Mouse (Mus musculus): Measurements from ENCODE around the gene Frmd4b. TPM values are rescaled to one million over a fixed set of nuclear protein-coding genes. Genes with fewer than 3 reads are reported as not detected.

Frmd4b gene
- polyA plus RNA-seq, 1 experiment from 2014 or later, result 10.6 TPM

DNA sequence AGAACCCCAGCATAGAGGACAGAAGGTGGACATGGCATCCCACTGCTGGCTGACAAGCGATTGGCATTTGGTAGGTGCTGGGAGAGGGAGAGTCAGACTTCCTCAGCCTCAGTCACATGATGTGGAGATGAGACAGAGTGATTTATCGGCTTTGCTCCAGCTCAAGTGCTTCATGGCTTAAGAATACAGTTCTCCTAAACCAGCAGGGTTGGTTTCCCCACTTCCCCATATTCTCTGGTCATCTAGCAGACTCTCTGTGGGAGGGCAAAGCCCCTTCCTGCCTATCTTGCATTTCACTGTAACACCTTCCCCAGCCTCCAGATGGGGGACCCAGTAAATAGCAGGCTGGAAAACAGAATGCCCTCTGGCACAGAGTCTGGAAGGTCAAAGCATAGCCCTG, 160.1 kb downstream of the Frmd4b start:
- Histone ChIP-seq H3K4me1 (ENCODE audit: control insufficient read depth, insufficient read depth, low read length) (no peaks in the 10 kb centered on the region), H3K4me3 (ENCODE audit: low read length) (no peak overlapping the region), H3K27me3 (replicated peaks; ENCODE audit: control insufficient read depth, insufficient read depth, low read length) (no peaks in the 10 kb centered on the region), H3K9me3 (ENCODE audit: control insufficient read depth, low read length) (no peaks in the 10 kb centered on the region), H3K27ac (ENCODE audit: low read length) (no peak overlapping the region), H3K9ac (ENCODE audit: low read depth, low read length) (no peak overlapping the region), H3K36me3 (ENCODE audit: control insufficient read depth, insufficient read depth, low read length) (no peaks in the 10 kb centered on the region), H3K4me2 (ENCODE audit: low read depth, low read length) (no peak overlapping the region)
- no peak for ATAC-seq
- 62% methylated on average over 2 of the region's 2 CpGs for WGBS

DNA sequence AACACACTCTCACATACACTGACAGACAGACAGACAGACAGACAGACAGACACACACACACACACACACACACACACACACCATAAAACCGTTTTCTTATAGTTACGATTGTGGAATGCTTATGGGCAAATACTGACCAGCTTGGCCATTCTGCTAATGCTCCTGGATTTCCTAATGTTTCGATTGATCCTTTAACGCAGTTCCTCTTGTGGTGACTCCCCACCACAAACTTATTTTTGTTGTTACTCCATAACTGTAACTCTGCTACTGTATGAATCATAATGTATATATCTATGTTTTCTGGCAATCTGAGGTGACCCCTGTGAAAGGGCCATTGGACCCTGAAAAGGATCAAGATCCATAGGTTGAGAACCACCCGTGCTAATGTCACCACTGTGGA, 165.1 kb downstream of the Frmd4b start:
- Histone ChIP-seq H3K9ac (ENCODE audit: low read depth, low read length) (no peak overlapping the region), H3K9me3 (ENCODE audit: control insufficient read depth, low read length) (no peaks in the 10 kb centered on the region), H3K27ac (ENCODE audit: low read length) (no peak overlapping the region), H3K27me3 (replicated peaks; ENCODE audit: control insufficient read depth, insufficient read depth, low read length) (no peaks in the 10 kb centered on the region), H3K36me3 (ENCODE audit: control insufficient read depth, insufficient read depth, low read length) (no peaks in the 10 kb centered on the region), H3K4me2 (ENCODE audit: low read depth, low read length) (no peak overlapping the region), H3K4me3 (ENCODE audit: low read length) (no peak overlapping the region), H3K4me1 (ENCODE audit: control insufficient read depth, insufficient read depth, low read length) (no peaks in the 10 kb centered on the region)
- 88% methylated on average over 5 of the region's 5 CpGs for WGBS
- no peak for ATAC-seq

DNA sequence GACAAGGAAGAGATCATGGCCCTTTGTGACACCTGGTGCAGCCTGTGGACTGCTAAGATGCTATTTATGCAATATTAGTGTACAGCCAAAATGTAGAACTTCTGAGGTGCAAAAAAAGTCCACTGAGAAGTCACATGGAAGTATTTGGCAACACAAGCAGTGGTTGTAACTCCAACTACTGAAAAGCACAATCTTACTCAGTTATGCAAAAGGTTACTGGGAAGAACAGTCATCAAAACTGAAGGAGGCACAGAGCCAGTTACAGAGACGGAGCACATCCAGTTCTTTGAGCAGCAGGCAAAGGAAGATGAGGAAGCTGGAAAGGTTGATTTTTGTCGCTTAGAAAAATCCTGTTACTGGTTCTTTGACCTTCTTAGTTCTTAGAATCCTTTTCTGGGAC, 167.5 kb downstream of the Frmd4b start:
- WGBS, result 86% methylated on average over 2 of the region's 2 CpGs
- Histone ChIP-seq H3K4me3 (ENCODE audit: low read length) (no peak overlapping the region), H3K27ac (ENCODE audit: low read length) (no peak overlapping the region), H3K4me2 (ENCODE audit: low read depth, low read length) (no peak overlapping the region), H3K36me3 (ENCODE audit: control insufficient read depth, insufficient read depth, low read length) (no peaks in the 10 kb centered on the region), H3K4me1 (ENCODE audit: control insufficient read depth, insufficient read depth, low read length) (no peaks in the 10 kb centered on the region), H3K27me3 (replicated peaks; ENCODE audit: control insufficient read depth, insufficient read depth, low read length) (no peaks in the 10 kb centered on the region), H3K9ac (ENCODE audit: low read depth, low read length) (no peak overlapping the region), H3K9me3 (ENCODE audit: control insufficient read depth, low read length) (no peaks in the 10 kb centered on the region)
- no peak for ATAC-seq

DNA sequence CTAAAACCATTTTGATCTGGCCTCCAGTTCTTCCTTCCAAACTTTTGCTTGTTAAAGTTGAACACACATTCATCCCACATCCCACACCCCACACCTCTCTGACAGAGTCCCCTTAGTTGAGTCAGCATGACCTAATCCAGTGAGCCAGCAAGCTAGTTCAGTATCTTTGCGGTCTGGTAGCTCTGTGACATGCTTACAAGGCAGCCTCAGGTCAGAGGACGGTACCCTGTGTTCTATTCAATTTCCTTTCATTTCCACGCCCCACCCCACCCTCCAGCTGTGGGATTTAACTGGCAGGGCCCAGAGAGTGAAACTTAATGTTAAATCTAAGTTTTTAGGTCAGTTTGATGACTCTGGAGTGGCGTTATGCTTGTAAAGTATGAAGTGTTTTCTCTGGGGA, 170.3 kb downstream of the Frmd4b start:
- H3K4me2 ChIP-seq (ENCODE audit: low read depth, low read length), result no peak overlapping the region
- no peaks in the 10 kb centered on the region for H3K4me1 ChIP-seq (ENCODE audit: control insufficient read depth, insufficient read depth, low read length)
- H3K27ac ChIP-seq (ENCODE audit: low read length), result no peak overlapping the region
- no peaks in the 10 kb centered on the region for H3K9me3 ChIP-seq (ENCODE audit: control insufficient read depth, low read length)
- no peak overlapping the region for H3K4me3 ChIP-seq (ENCODE audit: low read length)
- 61% methylated on average over 4 of the region's 4 CpGs for WGBS
- no peak overlapping the region for H3K9ac ChIP-seq (ENCODE audit: low read depth, low read length)
- ATAC-seq, result no peak
- H3K36me3 ChIP-seq (ENCODE audit: control insufficient read depth, insufficient read depth, low read length), result no peaks in the 10 kb centered on the region
- no peaks in the 10 kb centered on the region for H3K27me3 ChIP-seq (replicated peaks; ENCODE audit: control insufficient read depth, insufficient read depth, low read length)

DNA sequence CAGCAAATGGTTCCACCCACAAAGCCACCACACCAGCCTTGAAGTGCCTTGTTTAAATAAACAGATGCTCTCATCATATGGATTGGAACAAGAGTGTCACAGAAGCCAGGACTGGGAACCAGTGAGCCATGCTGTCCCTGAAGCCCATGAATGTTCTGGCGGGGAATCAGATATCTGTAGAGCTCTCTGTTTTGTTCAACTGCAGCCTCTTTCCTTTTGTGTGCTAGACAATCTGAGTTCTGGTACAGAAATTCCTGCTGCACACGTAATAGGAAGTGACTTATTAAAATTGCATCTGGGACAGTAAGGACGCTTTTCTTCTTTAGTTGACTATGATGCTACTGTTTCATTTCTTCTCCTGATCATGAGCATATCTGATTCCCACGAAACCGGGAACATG, 173.2 kb downstream of the Frmd4b start:
- no peak overlapping the region for H3K4me3 ChIP-seq (ENCODE audit: low read length)
- ATAC-seq, result no peak
- H3K4me2 ChIP-seq (ENCODE audit: low read depth, low read length), result no peak overlapping the region
- no peak overlapping the region for H3K9ac ChIP-seq (ENCODE audit: low read depth, low read length)
- no peaks in the 10 kb centered on the region for H3K36me3 ChIP-seq (ENCODE audit: control insufficient read depth, insufficient read depth, low read length)
- H3K4me1 ChIP-seq (ENCODE audit: control insufficient read depth, insufficient read depth, low read length), result 0 out of 2 replicates have a peak, but pooled peaks cover 3% of the 10 kb centered on the region
- no peaks in the 10 kb centered on the region for H3K27me3 ChIP-seq (replicated peaks; ENCODE audit: control insufficient read depth, insufficient read depth, low read length)
- no peak overlapping the region for H3K27ac ChIP-seq (ENCODE audit: low read length)
- no peaks in the 10 kb centered on the region for H3K9me3 ChIP-seq (ENCODE audit: control insufficient read depth, low read length)
- 78% methylated on average over 5 of the region's 5 CpGs for WGBS

DNA sequence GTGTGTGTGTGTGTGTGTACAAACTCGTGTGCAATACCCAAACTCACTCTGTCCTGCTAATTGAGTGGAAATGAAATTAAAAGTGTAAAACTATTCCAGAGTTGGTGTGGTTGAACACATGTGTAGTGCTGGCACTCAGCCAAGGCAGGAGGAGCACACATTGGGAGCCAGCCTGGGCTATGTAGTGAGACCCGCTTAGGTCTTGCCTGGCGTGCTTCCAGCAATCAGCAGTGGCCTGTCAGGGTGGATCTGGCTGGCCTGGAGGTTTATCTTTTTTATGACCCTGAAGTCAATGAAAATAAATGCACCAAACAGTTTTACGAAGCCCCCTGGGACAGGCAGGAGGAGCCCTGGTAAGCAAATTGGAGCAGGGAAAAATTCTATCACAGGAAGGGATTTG, 173.8 kb downstream of the Frmd4b start:
- no peaks in the 10 kb centered on the region for H3K36me3 ChIP-seq (ENCODE audit: control insufficient read depth, insufficient read depth, low read length)
- ATAC-seq, result no peak
- 49% methylated on average over 4 of the region's 4 CpGs for WGBS
- H3K9ac ChIP-seq (ENCODE audit: low read depth, low read length), result no peak overlapping the region
- no peak overlapping the region for H3K27ac ChIP-seq (ENCODE audit: low read length)
- no peaks in the 10 kb centered on the region for H3K9me3 ChIP-seq (ENCODE audit: control insufficient read depth, low read length)
- no peak overlapping the region for H3K4me3 ChIP-seq (ENCODE audit: low read length)
- no peaks in the 10 kb centered on the region for H3K27me3 ChIP-seq (replicated peaks; ENCODE audit: control insufficient read depth, insufficient read depth, low read length)
- H3K4me1 ChIP-seq (ENCODE audit: control insufficient read depth, insufficient read depth, low read length), result 0 out of 2 replicates have a peak, but pooled peaks cover 3% of the 10 kb centered on the region
- H3K4me2 ChIP-seq (ENCODE audit: low read depth, low read length), result no peak overlapping the region

DNA sequence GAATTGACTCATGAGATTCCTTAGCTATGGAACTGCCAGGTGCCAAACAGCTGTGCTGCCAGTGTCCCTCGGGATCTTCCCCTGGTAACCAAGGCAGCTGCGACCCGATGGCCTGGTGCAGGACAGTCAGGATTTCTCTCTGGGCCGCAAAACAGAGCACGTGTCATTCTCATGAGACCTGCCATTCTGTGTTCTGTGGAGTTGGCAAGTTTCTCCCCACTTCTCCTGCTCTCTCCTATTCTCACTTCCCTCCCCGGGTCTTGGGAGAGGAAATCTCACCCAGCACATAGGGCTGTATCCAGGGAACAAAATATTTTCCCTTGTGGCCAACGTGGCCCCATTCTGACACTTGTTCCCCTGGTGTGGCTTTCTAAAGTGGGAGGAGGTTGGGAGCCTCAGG, 176.0 kb downstream of the Frmd4b start:
- Histone ChIP-seq H3K9me3 (ENCODE audit: control insufficient read depth, low read length) (no peaks in the 10 kb centered on the region), H3K9ac (ENCODE audit: low read depth, low read length) (no peak overlapping the region), H3K4me1 (ENCODE audit: control insufficient read depth, insufficient read depth, low read length) (0 out of 2 replicates have a peak, but pooled peaks cover 3% of the 10 kb centered on the region), H3K27ac (ENCODE audit: low read length) (no peak overlapping the region), H3K27me3 (replicated peaks; ENCODE audit: control insufficient read depth, insufficient read depth, low read length) (no peaks in the 10 kb centered on the region), H3K4me2 (ENCODE audit: low read depth, low read length) (no peak overlapping the region), H3K4me3 (ENCODE audit: low read length) (no peak overlapping the region), H3K36me3 (ENCODE audit: control insufficient read depth, insufficient read depth, low read length) (no peaks in the 10 kb centered on the region)
- WGBS, result 63% methylated on average over 7 of the region's 7 CpGs
- no peak for ATAC-seq

DNA sequence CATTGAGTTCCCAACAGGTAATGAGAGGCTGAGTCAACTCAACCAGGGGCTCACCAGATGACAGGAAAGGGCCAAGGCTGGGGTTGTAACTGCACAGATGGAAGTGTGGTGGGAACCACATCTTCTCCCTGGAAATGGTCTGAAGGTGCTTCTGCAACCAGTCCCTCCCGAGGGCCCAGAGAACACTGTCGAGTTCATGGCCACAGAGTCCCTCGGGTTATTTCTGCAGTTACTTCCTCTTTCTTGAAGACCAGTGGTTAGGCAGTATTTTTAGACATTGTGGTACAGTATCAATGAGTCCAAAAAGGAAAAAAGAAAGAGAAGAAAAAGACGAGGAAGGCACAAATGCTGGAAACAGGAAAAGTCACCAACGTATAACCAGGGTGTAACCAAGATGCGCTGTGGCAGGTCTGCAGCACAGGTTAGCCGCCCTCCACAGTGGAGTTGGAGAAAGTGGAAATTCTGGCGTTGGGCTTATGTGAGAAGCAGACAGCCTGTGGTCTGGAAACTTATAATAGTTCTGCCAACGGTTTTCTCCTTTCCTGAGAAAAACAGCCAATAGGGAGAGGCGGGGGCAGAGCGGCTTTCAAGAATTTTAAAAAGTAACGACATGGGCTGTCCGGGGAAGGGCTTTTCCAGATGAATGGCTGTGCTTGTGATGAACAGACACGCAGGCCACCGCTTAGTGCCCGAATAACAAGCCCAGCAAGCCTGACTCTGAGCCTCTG, 178.3 kb downstream of the Frmd4b start:
- 67% methylated on average over 16 of the region's 16 CpGs for WGBS
- Histone ChIP-seq H3K9me3 (ENCODE audit: control insufficient read depth, low read length) (no peaks in the 10 kb centered on the region), H3K27ac (ENCODE audit: low read length) (no peak overlapping the region; the same call in 1 of the 2 replicates), H3K4me2 (ENCODE audit: low read depth, low read length) (no peak overlapping the region), H3K36me3 (ENCODE audit: control insufficient read depth, insufficient read depth, low read length) (no peaks in the 10 kb centered on the region), H3K4me1 (ENCODE audit: control insufficient read depth, insufficient read depth, low read length) (0 out of 2 replicates have a peak, but pooled peaks cover 3% of the 10 kb centered on the region), H3K27me3 (replicated peaks; ENCODE audit: control insufficient read depth, insufficient read depth, low read length) (no peaks in the 10 kb centered on the region), H3K4me3 (ENCODE audit: low read length) (no peak overlapping the region), H3K9ac (ENCODE audit: low read depth, low read length) (no peak overlapping the region)
- no peak for ATAC-seq

DNA sequence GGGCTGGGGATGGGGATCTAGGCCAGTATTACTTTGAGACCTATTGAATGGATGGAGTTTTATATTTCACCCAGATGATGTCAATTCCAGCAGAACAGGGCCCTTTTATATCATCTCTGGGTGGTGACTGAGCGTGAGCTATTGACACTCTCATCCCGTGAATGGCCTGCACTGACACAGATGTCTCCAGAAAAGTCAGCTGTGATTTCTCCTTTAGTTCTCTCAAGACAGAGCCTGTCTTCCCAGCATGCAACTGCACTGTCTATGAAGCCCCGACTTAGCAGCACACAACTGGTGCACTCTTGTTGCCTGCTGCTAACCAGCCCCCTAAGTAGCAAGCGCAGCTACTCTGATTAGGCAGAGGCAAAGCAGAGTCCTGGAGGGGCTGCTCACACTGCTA, 182.6 kb downstream of the Frmd4b start:
- no peaks in the 10 kb centered on the region for H3K27me3 ChIP-seq (replicated peaks; ENCODE audit: control insufficient read depth, insufficient read depth, low read length)
- no peaks in the 10 kb centered on the region for H3K36me3 ChIP-seq (ENCODE audit: control insufficient read depth, insufficient read depth, low read length)
- no peaks in the 10 kb centered on the region for H3K9me3 ChIP-seq (ENCODE audit: control insufficient read depth, low read length)
- H3K4me3 ChIP-seq (ENCODE audit: low read length), result no peak overlapping the region
- H3K4me2 ChIP-seq (ENCODE audit: low read depth, low read length), result no peak overlapping the region
- 78% methylated on average over 4 of the region's 4 CpGs for WGBS
- H3K9ac ChIP-seq (ENCODE audit: low read depth, low read length), result no peak overlapping the region
- no peak for ATAC-seq
- H3K4me1 ChIP-seq (ENCODE audit: control insufficient read depth, insufficient read depth, low read length), result peaks cover 4% of the 10 kb centered on the region; the same call in 1 of the 2 replicates
- no peak overlapping the region for H3K27ac ChIP-seq (ENCODE audit: low read length)
